Mouse (Mus musculus): ENCODE data around the gene Pole2.
A peak's percentile ranks its signal among the peaks of the same experiment; 100 is the strongest.

Gene Pole2

DNA sequence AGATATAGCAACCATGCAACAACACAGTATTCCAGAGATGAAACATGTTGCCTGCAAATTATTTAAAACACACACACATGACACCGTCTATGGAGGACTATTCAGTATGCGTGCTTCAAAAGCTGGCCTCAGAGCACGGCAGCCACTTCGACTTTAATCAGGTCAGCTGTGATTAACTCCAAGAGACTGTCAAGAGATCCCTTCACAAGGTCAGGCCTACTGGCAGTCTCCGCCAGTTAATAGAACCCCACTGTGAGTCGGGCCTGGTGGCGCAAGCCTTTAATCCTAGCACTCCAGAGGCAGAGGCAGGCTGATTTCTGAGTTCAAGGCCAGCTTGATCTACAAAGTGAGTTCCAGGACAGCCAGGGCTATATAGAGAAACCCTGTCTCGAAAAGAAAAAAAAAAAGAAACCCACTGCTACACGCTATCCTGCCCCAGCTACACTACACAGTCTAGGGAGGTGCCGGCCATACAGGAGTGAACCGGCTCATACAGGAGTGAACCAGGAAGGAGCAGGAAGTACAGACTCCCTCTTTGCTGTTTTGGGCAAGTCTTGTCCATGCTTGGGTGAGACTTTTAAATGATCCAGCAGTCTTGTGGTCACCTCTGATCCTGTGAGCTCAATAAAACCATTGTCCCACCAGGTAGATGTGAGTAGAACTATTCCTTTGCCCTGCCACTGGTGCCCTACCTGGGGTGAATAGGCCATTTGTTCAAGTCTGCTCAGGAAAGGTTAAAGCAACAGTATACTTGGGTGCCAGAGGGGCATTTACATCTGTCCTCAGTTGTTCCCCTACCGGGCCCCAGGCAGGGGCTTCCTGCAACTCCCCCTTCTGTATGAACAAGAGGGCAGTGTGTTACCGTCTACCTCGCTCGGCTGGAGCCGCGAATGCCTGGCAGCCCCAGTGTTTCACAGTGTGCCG lies 17.7 kb downstream of the Pole2 start:
- DNase-seq, result no peak

DNA sequence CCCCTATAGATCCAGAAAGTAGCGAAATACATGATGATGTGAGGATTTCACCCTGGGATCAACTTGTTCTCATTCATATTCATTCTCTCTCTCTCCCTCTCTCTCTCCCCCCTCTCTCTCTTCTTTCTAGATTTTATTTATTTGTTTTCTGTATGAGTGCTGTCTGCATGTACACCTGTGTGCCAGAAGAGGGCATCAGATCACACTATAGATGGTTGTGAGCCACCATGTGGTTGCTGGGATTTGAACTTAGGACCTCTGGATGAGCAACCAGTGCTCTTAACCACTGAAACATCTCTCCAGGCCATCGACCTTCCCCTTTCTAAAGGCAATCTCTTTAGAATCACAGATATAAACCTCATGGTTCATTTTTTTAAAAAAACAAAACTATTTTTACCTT lies 19.5 kb downstream of the Pole2 start:
- no peak for DNase-seq

DNA sequence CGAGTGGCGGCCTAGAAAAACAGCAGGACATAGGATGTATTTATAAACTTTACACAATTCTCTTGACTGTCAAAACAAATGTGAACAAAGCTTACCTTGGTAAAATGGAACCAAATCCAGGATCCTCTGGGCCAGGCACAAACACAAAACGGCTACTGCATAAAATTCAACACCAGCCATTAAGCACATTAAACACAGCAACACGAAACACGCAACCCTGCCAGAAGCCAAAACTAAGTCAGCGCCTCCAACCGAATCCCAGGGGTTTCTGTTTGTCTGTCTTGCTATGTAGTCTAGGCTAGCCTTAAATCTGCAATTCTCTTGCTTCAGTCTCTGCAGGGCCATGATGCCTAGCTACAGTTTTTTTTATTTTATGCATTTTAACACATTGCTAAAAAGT lies 20.1 kb downstream of the Pole2 start:
- DNase-seq, result no peak

DNA sequence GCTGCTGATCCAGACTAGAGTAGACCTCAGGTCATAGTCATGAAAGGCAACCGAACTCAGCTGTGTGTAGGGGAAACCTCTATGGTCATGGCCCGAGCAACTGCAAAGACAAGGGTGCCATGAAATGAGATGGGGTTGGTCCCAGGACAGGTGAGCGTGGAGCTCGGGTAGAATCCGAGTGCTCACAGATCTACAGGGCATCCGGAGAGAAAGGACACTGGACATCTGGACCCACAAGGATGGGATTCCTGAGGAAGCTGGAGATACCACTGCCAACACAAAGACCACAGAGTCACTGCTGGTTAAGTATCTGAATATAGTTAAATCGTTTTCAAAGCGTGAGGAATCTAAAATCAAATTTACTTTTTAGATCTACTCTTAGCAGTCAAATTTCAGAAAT lies 20.6 kb downstream of the Pole2 start:
- DNase-seq, result no peak

DNA sequence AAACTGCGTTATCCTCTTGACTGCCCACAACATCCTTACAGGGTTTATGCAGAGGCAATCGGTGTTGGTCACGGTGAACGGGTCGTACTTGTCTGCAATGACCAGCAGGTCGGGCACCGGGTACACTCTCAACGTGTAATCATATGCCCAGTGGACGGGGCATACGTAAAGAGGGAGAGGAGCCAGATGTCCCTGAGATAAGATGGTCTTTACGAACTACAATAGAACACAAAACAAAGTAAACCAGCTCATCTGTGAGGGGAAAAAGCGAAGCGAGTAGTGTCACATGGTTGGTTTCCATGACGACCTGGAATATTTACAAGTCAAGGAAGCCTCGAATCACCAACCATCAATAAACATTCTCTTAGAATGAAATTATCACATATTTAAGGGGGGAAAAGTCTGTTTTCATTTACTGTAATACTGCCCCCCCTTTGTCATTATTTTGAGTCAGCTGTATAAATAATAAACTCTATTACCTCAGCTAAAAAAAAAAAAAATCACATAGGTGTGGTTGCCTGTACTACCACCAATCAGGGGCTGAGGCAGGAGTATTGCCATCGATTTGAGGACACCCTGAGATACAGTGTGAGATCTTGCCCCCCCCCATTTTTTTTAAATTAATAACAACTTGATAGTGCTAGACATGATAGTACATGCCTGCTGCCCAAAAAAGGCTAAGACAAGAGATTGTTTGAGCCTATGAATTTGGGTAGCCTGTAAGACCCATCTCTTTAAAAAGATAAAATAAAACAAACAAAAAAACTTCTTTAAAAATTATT lies 23.8 kb downstream of the Pole2 start, which contains the start of gene Gm49384:
Gene Gm49384, minus strand, starts transcription at position 216 of the 782 bp plus-strand sequence.
- DNase-seq, result no peak

DNA sequence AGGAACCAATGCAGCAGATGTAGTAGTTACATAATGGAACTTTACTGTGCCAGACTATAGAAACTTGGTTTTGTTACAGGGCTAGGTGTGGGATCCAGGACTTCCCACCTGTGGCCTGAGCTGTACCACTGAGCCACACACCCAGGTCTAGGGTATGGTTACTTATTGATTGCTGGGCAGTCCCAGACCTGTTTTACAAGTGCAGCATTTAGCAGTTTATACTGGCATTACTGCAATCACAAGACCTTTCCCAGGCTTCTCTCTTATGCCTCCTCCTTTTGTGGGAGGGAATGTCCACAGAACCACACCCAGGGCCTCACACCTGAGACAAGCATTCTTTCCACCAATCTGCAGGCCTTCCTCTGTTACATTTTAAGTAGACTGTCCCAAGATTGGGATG lies 29.0 kb downstream of the Pole2 start:
- no peak for DNase-seq

DNA sequence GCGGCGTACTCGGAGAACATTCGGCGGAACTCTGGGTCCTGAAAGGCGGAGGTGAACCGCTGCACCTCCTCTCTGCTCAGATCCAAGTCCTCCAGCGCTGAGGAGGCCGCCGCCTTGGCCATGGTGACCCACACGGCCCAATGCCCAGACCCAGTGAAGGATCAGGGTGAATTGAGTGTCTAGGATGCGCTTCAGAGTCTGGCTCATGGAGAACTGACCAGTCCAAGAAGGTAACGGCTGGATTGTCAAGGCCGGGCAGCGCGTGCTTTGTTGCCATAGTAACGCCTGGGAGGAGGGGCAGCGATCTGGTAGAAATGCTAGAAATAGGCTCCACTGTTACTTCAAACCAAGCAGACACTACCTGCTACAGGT lies 29.8 kb downstream of the Pole2 start, which contains the start of gene Dnaaf2:
Gene Dnaaf2, minus strand, starts transcription at position 266 of the 372 bp plus-strand sequence.
- peak in 1 of 2 experiments; percentile 76 for DNase-seq

DNA sequence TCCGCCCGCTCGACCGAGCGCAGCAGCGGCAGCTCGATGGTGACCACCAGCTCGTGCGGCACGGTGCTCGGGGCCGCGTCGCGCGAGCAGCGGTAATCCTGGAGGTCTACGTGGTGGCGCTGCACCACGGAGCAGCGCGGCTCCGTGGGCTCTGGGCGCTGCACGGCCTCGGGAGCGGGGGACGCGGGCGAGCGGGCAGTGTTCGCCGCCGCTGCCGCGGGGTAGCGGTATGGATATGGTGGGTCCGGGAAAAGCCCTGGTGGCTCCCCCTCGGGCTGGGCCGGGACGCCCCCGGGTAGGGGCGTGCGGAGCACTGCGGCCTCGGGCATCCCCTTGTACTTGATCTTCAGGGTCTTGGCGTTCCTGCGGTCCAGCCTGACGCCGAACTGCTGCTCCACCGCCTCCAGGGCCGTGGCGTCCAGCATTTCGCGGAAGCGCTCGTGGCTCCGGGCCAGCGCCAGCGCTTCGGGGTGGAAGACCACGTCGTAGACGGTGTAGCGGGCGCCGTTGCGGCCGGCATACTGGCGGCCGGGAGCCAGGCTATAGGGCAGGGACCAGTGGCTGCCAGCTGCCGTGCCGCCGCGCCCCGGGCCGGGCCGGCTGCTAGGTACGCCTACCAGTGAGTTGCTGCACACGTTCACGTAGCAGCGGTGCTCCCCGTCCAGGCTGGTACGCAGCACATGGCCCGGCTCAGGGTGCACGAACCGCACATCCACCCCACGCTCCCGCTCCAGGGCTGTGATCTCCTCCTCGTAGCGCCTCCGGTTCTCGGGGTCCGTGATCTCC lies 30.4 kb downstream of the Pole2 start:
- DNase-seq, result peak; percentile 70 to 76

DNA sequence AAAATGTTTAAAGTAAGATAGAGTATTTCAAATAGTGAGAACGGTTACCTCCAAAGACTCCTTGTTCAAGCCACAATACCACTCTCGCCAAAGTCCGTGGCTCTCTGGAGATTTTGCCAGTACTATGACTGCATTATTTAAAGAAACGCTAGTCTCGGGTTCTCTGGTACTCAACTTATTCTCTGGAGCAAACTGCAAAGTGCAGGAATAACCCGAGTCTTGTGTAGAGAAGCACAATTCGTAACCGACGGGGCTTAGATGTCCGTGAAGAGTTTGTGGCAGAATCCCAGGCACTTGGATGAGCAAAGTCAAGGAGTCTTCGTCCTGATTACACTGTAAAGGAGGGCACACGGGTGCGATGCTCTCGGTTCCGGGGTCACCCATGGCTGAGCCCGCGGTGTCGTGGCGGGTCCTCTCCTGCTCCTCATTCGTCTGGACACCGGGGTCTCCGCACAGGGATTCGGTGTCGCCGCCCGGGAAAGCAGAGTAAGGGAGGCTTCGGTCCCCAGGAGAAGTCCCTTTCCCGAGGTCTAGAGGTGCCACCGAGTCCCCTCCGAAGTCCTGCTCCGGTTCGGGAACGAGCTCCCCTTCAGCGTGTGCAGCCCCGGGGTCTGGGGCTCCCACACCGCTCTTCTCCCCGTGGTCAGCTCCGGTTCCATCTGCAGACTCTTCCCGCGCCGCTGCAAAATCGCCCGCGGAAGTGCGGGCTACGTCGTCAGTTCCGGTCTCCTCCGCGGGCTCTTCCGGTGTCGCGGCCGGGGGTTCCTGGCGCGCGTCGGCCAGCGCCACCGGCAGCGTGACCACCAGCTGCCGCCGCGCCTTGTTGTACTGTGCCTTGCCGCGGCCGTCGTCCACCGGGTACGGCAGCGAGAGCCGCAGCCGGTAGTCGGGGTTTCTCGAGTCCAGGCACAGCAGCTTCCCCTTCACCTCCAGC lies 31.3 kb downstream of the Pole2 start, which contains the start of gene Gm49383:
Gene Gm49383, minus strand, starts transcription at position 661 of the 934 bp plus-strand sequence.
- peak; percentile 81 to 87 for DNase-seq

DNA sequence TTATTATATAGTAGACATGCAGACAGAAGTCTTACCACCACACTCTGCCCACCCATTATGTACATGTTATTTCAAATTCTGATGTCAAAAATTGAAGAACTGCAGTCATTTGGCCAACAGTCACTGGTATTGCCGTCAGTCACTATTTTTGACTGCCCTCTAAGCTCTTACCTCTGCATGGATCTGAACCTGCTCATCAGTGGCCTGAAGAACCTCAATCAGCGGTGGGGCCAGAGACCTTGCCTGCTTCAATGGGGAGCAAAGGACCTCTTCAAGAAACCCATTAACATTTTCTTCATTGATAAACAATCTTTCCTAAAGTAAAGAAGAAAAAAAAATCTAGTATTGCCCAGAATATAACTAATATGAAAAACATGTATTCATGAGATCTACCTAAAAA lies 35.4 kb downstream of the Pole2 start:
- no peak for DNase-seq

DNA sequence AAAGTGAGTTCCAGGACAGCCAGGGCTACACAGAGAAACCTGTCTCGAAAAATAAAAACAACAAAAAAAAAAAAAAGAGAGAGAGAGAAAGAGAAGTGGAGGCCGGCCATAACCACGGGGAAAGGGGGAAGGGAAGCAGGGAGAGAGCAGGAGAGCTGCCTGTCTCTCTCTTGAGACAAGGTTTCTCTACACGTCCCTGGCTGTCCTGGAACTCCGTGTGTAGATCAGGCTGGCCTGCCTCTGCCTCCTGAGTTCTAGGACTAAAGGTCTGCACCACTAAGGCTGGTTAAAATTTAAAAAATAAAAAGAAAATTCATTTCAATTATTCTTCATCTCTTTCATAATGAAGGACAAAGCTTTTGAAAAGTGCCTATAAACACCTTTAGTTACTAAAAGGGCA lies 36.6 kb downstream of the Pole2 start:
- no peak for DNase-seq

DNA sequence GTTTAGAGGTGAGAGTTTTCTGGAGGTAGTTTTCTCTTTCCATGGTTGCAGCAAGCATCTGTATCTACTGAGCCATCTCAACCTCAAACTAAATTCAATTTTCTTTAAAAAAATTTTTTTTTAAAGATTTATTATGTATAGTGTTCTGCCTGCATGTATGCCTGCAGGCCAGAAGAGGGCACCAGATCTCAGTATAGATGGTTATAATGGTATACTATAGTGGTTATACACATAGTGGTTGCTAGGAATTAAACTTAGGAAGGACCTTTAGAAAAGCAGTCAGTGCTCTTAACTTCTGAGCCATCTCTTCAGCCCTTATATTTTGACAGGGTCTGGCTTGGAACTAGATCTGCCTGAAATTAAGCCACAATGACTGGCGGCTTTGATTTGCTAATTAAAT lies 37.5 kb downstream of the Pole2 start:
- DNase-seq, result no peak

DNA sequence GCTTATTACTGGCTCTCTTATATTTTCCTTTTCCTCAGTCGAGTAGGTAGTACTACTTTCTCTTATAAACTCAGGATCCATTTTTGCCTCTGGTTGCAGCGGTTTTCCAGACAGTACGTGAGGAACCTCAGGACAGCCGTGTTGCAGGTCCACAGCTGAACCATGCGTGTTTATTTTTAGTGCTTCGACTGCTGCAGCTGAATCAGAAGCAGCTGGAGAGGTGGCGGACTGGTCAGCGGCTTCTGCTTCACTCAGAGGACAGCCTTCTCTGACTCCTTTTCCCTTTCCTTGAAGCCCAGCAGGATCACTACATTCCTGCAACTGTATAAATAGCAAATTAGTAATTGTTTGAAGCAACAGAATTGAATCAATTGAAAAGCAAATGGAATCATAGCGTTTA lies 37.9 kb downstream of the Pole2 start:
- no peak for DNase-seq

DNA sequence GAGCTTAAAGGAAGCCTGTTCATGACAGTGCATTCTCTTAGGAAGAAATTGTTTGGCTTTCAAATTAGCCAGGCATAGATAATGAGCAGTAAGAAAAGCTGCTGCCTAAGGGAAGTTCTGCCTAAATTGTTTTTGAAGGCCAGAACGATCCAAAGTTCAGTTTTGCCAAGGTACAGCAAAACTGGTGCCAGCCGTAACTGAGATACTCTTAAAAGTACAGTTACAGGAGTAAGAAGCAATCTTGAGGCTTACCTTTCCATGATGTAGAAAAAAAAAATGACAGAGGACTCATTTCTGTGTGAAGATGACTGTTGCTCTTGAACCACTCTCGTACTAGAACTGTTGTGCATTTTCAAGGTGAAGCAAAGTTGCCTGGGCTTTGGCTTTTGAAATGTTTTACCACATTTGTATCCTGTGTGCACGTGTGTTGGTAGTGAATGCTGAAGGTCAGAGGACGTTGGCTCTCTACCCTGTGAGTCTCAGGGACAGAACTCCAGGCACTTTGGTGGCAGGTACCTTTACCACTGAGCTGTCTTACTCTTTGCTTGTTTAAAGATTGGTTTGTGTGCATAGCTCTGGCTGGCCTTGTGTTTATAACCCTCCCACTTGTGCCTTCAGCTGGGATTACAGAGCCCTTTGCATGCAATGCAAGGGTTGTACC lies 41.1 kb downstream of the Pole2 start:
- no peak for DNase-seq

DNA sequence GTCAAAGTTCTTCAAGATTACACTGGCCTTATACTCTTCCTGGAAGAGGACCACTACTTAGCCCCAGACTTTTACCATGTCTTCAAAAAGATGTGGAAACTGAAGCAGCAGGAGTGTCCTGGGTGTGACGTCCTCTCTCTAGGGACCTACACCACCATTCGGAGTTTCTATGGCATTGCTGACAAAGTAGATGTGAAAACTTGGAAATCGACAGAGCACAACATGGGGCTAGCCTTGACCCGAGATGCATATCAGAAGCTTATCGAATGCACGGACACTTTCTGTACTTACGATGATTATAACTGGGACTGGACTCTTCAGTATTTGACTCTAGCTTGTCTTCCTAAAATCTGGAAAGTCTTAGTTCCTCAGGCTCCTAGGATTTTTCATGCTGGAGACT lies 42.6 kb downstream of the Pole2 start:
- DNase-seq, result no peak

DNA sequence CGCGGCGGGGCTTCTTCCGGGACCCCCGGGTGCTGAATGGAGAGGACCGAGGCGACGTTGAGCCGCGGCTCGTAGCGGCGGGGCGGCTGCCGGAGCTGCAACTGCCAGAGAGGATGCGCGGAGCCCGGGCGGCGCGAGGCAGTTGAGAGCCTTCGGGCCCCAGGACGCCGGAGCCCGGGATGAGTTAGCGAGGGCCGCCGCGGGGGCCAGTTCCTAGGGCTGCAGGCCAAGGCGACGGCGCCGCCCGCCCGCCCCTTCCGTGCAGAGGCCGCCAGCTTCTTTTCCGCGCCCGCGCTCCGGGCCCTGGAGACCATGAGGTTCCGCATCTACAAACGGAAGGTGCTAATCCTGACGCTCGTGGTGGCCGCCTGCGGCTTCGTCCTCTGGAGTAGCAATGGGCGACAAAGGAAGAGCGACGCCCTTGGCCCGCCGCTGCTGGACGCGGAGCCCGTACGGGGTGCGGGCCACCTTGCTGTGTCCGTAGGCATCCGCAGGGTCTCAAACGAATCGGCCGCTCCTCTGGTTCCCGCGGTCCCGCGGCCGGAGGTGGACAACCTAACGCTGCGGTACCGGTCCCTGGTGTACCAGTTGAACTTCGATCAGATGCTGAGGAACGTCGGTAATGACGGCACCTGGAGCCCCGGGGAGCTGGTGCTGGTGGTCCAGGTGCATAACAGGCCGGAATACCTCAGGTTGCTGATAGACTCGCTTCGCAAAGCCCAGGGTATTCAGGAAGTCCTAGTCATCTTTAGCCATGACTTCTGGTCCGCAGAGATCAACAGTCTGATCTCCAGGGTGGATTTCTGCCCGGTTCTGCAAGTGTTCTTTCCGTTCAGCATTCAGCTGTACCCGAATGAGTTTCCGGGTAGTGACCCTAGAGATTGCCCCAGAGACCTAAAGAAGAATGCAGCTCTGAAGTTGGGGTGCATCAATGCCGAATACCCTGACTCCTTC lies 43.4 kb downstream of the Pole2 start:
- peak in 1 of 2 experiments; percentile 76 for DNase-seq

DNA sequence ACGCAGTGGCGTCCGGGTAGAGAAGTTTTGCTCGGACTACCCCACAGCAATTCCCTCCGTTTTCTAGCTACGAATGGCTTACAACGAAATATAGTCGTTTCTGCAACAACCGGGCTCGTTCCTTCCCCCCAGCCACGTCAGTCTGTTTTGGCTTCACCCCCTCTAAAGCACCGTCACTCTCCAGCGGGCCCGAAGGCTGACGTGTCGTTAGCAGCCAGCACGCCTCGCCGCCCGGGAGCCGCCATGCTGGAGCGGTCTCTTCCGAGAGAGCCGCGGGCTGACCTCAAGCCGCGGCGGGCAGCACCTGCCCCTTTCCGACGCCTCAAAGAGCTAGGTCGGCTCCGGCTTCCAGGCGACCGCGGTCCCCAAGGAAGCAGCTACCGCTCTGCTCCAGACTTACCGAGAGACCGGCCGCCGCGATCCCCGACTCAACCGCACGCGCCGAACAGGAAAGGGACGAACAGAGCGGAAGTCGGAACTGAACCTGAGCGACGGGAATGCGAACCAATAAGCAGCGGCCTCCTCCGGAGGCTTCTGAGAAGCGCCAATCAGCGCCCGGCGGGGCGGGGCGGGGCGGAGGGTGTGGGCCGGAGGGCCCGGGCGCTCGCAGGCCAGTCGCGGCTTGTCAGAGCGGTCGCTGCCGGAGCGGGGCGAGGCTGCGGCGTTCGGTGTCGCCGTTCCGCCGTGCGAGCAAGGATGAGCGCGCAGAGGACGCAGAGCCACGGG lies 44.2 kb downstream of the Pole2 start, which contains the start of the genes Rpl36al and Mgat2:
Gene Rpl36al, minus strand, starts transcription at position 501 of the 726 bp plus-strand sequence.
Gene Mgat2, plus strand, starts transcription at position 575 of the 726 bp plus-strand sequence.
- DNase-seq, result peak; percentile 100

DNA sequence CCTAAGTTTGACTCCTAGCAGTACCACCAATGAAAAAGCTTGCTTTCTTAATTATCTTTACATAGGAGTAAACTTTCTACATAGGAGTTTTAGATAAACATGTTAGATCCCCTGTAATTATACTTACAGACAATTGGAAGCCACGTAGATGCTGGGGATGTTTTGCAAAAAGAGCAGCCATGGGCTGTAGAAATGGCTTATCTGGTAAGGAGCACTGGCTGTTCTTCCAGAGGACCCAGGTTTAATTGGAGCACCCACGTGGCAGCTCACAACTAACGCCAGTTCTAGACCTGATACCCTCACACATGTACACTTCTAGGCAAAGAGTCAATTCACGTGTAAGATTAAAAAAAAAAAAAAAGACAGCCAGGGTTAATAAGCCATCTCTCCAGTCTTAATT lies 46.2 kb downstream of the Pole2 start:
- DNase-seq, result no peak

DNA sequence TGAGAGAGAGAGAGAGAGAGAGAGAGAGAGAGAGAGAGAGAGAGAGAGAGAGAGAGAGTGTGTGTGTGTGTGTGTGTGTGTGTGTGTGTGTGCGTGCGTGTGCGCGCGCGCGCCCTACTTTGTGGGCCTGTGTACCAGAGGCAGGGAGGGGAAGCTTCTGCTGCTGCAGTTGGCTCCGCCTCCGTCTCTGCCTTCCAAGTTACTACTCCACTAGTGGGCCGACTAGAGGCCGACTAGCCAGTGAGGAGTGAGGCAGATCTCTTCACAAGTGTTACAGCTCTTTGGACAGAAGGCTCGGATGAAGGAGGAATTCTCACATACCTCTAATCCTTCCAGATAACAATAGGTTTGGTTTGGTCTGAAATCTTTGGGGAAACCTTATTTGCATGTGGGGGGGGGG lies 48.6 kb downstream of the Pole2 start:
- no peak for DNase-seq

Measured in cerebellum, postnatal 25 days (tissue).